Mouse (Mus musculus): ENCODE data around the gene Armc2. TPM values are rescaled to one million over a fixed set of nuclear protein-coding genes. Genes with fewer than 3 reads are reported as not detected.

The Armc2 gene
- polyA plus RNA-seq, 1 experiment from 2014 or later, result 2.4 TPM

DNA sequence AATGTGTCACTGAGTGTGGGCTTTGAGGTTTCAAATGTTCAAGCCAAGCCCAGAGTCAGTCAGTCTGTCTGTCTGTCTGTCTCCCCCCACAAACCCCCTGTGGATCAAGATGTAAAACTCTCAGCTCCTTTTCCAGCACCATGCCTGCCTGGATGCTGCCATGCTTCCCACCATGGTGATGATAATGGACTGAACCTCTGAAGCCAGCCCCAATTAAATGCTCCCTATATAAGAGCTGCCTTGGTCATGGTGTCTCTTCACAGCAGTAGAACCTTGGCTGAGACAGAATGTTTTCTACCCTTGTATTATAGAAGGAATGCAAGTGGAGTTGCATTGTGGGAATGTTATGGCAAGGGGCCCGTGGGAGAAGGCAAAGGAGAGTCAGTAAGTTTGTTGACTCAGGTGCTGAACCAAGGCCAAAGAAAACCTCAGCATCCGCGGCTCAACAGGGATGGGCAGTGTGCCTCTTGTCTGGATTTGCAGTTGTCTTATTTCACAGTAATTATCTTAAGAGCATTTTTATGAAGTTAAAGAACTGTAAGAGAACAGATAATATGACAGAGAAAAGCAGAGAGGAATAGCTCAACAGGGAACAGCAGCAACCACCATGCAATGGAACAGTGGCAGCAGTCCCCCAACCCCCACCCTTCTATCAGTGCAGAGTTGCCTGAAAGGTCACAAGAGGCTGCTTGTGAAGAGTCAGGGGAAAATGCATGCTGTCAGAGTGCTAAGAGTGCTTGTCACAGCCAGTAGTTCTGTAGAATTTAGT, 152.0 kb downstream of the Armc2 start:
- H3K27ac ChIP-seq (replicated peaks; ENCODE audit: low read depth, low read length), result no peak overlapping the region
- WGBS, result 55% methylated on average over 3 of the region's 3 CpGs

More for the DNA sequence above, 152.0 kb downstream of the Armc2 start:
- ATAC-seq (replicated peaks; ENCODE audit: insufficient number of reproducible peaks, low FRiP score, low TSS enrichment, low read depth) (no peak), DNase-seq (ENCODE audit: low spot score) (no peak)
- Histone ChIP-seq H3K9ac (replicated peaks; ENCODE audit: low read length) (no peak overlapping the region), H3K36me3 (replicated peaks; ENCODE audit: control insufficient read depth, insufficient read depth, low read depth, low read length) (no peaks in the 10 kb centered on the region), H3K4me2 (ENCODE audit: low read depth, low read length) (no peak overlapping the region), H3K4me3 (ENCODE audit: low read depth, low read length) (no peak overlapping the region), H3K4me1 (ENCODE audit: control insufficient read depth, insufficient read depth, low read length) (no peaks in the 10 kb centered on the region), H3K27me3 (ENCODE audit: control insufficient read depth, insufficient read depth, low read length) (no peaks in the 10 kb centered on the region), H3K9me3 (replicated peaks; ENCODE audit: control insufficient read depth, low read length) (no peaks in the 10 kb centered on the region)

Other genes starting within 250 kb of the Armc2 start
- gene Cep57l1, start 208.6 kb downstream of the Armc2 start, polyA plus RNA-seq (2014; fragmentation: Nextera tagmentation; extraction: Ambion mirVana), result 24.2 and 24.9 TPM in 2 replicates
- gene Sesn1, start 208.5 kb downstream of the Armc2 start, polyA plus RNA-seq (2014; fragmentation: Nextera tagmentation; extraction: Ambion mirVana), result 33.4 and 35.5 TPM in 2 replicates